Mouse (Mus musculus) C2C12 (cell line): ENCODE data around the gene Uhrf1.
A peak's percentile ranks its signal among the peaks of the same experiment; 100 is the strongest.

Source experiments
- CEBPB ChIP-seq: IDR thresholded peaks from one replicate; pipeline ENCODE4 v1.6.1; 2011; ENCODE audit warnings: low read depth, mild to moderate bottlenecking, control low read depth, moderate library complexity
- CTCF ChIP-seq: IDR thresholded peaks from one replicate; pipeline ENCODE4 v1.5.1; 2011; ENCODE audit not compliant: control insufficient read depth, insufficient read depth, insufficient read length
- FOSL1 ChIP-seq: IDR thresholded peaks from one replicate; pipeline ENCODE4 v1.8.0; 2011; ENCODE audit warnings: mild to moderate bottlenecking, low read length; ENCODE audit not compliant: poor library complexity, insufficient read depth, severe bottlenecking
- MAX ChIP-seq: IDR thresholded peaks from one replicate; pipeline ENCODE4 v1.6.1; 2011; ENCODE audit warnings: mild to moderate bottlenecking, control low read depth
- MYOD1 ChIP-seq: IDR thresholded peaks from one replicate; pipeline ENCODE4 v1.6.1; 2011; ENCODE audit warnings: low read depth; ENCODE audit not compliant: control insufficient read depth, insufficient read length
- MYOG ChIP-seq: IDR thresholded peaks from one replicate; pipeline ENCODE4 v1.6.1; 2011; ENCODE audit not compliant: control insufficient read depth, insufficient read length; ENCODE audit errors: extremely low read depth
- USF1 ChIP-seq: IDR thresholded peaks from one replicate; pipeline ENCODE4 v1.6.1; 2011; ENCODE audit warnings: low read depth, mild to moderate bottlenecking, control low read depth, moderate library complexity

DNA sequence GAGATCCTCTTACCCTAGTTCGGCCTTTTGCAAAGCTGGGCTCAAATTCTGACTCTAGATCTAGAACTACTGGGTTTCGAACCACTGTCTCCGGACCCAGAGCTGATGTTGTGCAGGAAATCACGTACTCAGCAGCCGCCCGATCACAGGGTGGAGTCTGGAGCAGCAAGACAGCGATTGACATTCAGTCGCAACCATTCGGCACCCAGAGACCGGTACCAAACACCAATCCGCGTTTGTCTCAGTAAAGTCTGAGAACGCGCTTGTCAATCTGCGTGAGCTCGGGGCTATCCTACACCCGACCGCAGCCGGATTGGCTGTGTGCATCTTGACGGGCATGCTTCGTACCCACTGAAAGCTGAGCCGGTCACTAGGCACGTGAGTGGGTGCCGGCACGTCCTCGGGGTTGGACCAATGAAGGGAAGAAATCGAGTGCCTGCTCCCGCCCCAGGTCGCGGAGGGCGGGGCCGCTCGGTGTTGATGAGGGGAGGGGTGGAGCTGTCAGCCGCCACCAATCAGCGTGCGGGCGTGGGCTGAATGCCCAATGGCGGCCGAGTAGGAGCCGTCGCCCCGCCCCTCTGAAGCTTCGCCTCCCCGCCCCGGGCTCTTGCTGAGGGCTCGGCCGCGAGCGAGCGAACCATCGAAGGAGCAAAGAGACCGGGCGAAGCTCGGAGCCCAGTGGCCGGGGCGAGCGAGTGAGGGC is 22.5 kb downstream of the Uhrf1 start, which contains the start of gene Kdm4b:
- TF ChIP-seq CTCF (no peak), MAX (peak; percentile 83), USF1 (peak; percentile 91), CEBPB (no peak), MYOG (no peak), MYOD1 (no peak), FOSL1 (no peak)
